Comparison of ENCODE assay signal across 17 mouse cellular contexts in the genomic region with DNA sequence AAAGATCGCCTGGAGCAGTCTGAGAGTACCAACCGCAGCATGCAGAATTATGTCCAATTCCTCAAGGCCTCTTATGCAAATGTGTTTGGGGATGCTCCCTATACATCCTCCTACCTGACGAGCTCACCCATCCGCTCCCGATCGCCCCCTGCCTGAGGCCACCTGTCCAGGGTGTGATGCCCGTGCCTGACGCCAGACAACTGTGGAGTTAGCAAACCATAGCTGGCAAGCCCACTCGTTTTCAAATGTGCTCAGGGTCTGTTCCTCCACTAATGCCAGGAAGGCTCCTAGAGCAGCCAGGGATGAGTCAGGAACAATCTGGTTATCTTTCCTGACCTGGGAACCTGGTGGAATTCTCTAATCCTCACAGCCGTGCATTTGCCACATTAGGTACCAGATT. TPM values are rescaled to one million over a fixed set of nuclear protein-coding genes. Genes with fewer than 3 reads are reported as not detected.
DNase-seq lines count a peak whose midpoint lies in the region; ATAC-seq lines count a peak whose summit lies in the region.
"Had no signal": no experiment of that assay in that cellular context is flagged by ENCODE, and none has a peak within 500 bp of the region (broad histone marks: within the 10 kb centered on the region; RNA-seq: fewer than 3 reads in every experiment).

No protein-coding gene starts in this region.

- H3K27me3 ChIP-seq in limb, embryonic 15.5 days: no peaks in the 10 kb centered on the region
- no peaks in the 10 kb centered on the region for H3K27me3 ChIP-seq in limb, embryonic 10.5 days (ENCODE audit: low read depth, poor library complexity, severe bottlenecking)
- H3K27me3 ChIP-seq: heart, embryonic 13.5 days; liver, embryonic 15.5 days; neural tube, embryonic 13.5 days had no signal

- no peak overlapping the region for H3K4me2 ChIP-seq in limb, embryonic 15.5 days
- H3K4me2 ChIP-seq: heart, embryonic 13.5 days; liver, embryonic 15.5 days; neural tube, embryonic 13.5 days had no signal

- H3K4me3 ChIP-seq in limb, embryonic 15.5 days: no peak overlapping the region
- H3K4me3 ChIP-seq in limb, embryonic 10.5 days: no peak overlapping the region
- H3K4me3 ChIP-seq: heart, embryonic 13.5 days; hindbrain, embryonic 10.5 days; liver, embryonic 15.5 days; neural tube, embryonic 13.5 days had no signal

- H3K36me3 ChIP-seq in limb, embryonic 15.5 days: peaks cover 57% of the 10 kb centered on the region
- H3K36me3 ChIP-seq in limb, embryonic 10.5 days: peaks cover 62% of the 10 kb centered on the region

- no peak for DNase-seq in limb, embryonic 10.5 days (ENCODE audit: low spot score)
- peak; percentile 95 for DNase-seq in cerebellum, adult 11 months
- peak; percentile 97 for DNase-seq in cerebellum, postnatal 36 days
- DNase-seq in layer of hippocampus, postnatal 36 days: peak; percentile 38 to 45
- no peak for DNase-seq in urinary bladder, postnatal 10 days (ENCODE audit: low spot score)
- DNase-seq: kidney, adult 18-20 months; kidney, postnatal 25 days; midbrain, embryonic 14.5 days; thymus, postnatal 36 days had no signal

- no peaks in the 10 kb centered on the region for H3K9me3 ChIP-seq in limb, embryonic 15.5 days
- H3K9me3 ChIP-seq in limb, embryonic 10.5 days (replicated peaks): no peaks in the 10 kb centered on the region
- H3K9me3 ChIP-seq: heart, embryonic 13.5 days; hindbrain, embryonic 10.5 days; liver, embryonic 15.5 days; neural tube, embryonic 13.5 days had no signal

- no peaks in the 10 kb centered on the region for H3K4me1 ChIP-seq in limb, embryonic 15.5 days
- H3K4me1 ChIP-seq in limb, embryonic 10.5 days: no peaks in the 10 kb centered on the region
- H3K4me1 ChIP-seq: heart, embryonic 13.5 days; hindbrain, embryonic 10.5 days; neural tube, embryonic 13.5 days had no signal

- ATAC-seq in limb, embryonic 15.5 days (ENCODE audit: insufficient number of reproducible peaks, low FRiP score, low TSS enrichment, low read depth): no peak
- ATAC-seq in megakaryocyte progenitor cell, adult 5-6 weeks (replicated peaks; ENCODE audit: poor library complexity): no peak
- no peak for ATAC-seq in inflammation-experienced regulatory T-cells, adult 6 months

- WGBS in limb, embryonic 15.5 days: 85% methylated on average over 10 of the region's 10 CpGs
- 89% methylated on average over 10 of the region's 10 CpGs for WGBS in limb, embryonic 10.5 days

- no peak overlapping the region for H3K9ac ChIP-seq in limb, embryonic 15.5 days
- H3K9ac ChIP-seq: heart, embryonic 13.5 days; liver, embryonic 15.5 days; neural tube, embryonic 13.5 days had no signal

- 0 out of 2 replicates have a peak overlapping the region, but pooled peaks have one; percentile 2 for H3K27ac ChIP-seq in limb, embryonic 15.5 days
- H3K27ac ChIP-seq in limb, embryonic 10.5 days: no peak overlapping the region
- H3K27ac ChIP-seq: heart, embryonic 13.5 days; hindbrain, embryonic 10.5 days; liver, embryonic 15.5 days; macrophage; neural tube, embryonic 13.5 days had no signal

RNA-seq across cellular contexts. Expression of gene Gle1, which starts 4.7 kb away (rescaled TPM):
- 58.0 and 59.5 TPM in 2 replicates for polyA plus RNA-seq in limb, embryonic 15.5 days (2015; fragmentation: Nextera tagmentation; extraction: Ambion mirVana)
- 75.8 and 86.9 TPM in 2 replicates for polyA plus RNA-seq in limb, embryonic 10.5 days (2016; fragmentation: Nextera tagmentation; extraction: Ambion mirVana)
- 10 to 100 TPM; 38.7 to 45.5 TPM for total RNA-seq in layer of hippocampus, postnatal 36 days (2021)
- 24.7 and 29.2 TPM in 2 replicates for total RNA-seq in megakaryocyte progenitor cell, adult 5-6 weeks (2015)
- total RNA-seq in megakaryocyte progenitor cell, adult 5-6 weeks (2017): 58.0 and 92.2 TPM in 2 replicates
- 10 to 100 TPM; 43.0 to 70.2 (median 66.3) TPM for polyA plus RNA-seq in inflammation-experienced regulatory T-cells, adult 6 months (2017; shearing (Covaris generic))

RNA-seq across cellular contexts. Expression of gene Sptan1, which starts 34.9 kb away (rescaled TPM):
- polyA plus RNA-seq in limb, embryonic 15.5 days (2015; fragmentation: Nextera tagmentation; extraction: Ambion mirVana): 89.3 and 95.5 TPM in 2 replicates
- 70.6 and 80.4 TPM in 2 replicates for polyA plus RNA-seq in limb, embryonic 10.5 days (2016; fragmentation: Nextera tagmentation; extraction: Ambion mirVana)
- 100 to 1,000 TPM; 824 to 881 TPM for total RNA-seq in layer of hippocampus, postnatal 36 days (2021)
- total RNA-seq in megakaryocyte progenitor cell, adult 5-6 weeks (2015): 45.3 and 52.5 TPM in 2 replicates
- total RNA-seq in megakaryocyte progenitor cell, adult 5-6 weeks (2017): 90.5 and 106 TPM in 2 replicates
- 10 to 100 TPM; 69.9 to 81.0 (median 75.6) TPM for polyA plus RNA-seq in inflammation-experienced regulatory T-cells, adult 6 months (2017; shearing (Covaris generic))

RNA-seq across cellular contexts. Expression of gene Odf2, which starts 41.5 kb away (rescaled TPM):
- 49.6 and 52.1 TPM in 2 replicates for polyA plus RNA-seq in limb, embryonic 15.5 days (2015; fragmentation: Nextera tagmentation; extraction: Ambion mirVana)
- 101 and 105 TPM in 2 replicates for polyA plus RNA-seq in limb, embryonic 10.5 days (2016; fragmentation: Nextera tagmentation; extraction: Ambion mirVana)
- total RNA-seq in layer of hippocampus, postnatal 36 days (2021): 100 to 1,000 TPM; 101 to 114 TPM
- total RNA-seq in megakaryocyte progenitor cell, adult 5-6 weeks (2015): 34.4 and 47.6 TPM in 2 replicates
- total RNA-seq in megakaryocyte progenitor cell, adult 5-6 weeks (2017): 81.5 and 107 TPM in 2 replicates
- 10 to 100 TPM; 47.8 to 56.0 (median 52.8) TPM for polyA plus RNA-seq in inflammation-experienced regulatory T-cells, adult 6 months (2017; shearing (Covaris generic))

Comparison
In these comparisons a context has a peak if more than half of its experiments do, and no peak if none do; other contexts are left out.
1. DNase-seq: peak in cerebellum, adult 11 months (single experiment), cerebellum, postnatal 36 days (2 of 2) and layer of hippocampus, postnatal 36 days (2 of 2); none in limb, embryonic 10.5 days (single experiment) and urinary bladder, postnatal 10 days (single experiment).